ENCODE assay signal across 31 mouse cellular contexts in the genomic region with DNA sequence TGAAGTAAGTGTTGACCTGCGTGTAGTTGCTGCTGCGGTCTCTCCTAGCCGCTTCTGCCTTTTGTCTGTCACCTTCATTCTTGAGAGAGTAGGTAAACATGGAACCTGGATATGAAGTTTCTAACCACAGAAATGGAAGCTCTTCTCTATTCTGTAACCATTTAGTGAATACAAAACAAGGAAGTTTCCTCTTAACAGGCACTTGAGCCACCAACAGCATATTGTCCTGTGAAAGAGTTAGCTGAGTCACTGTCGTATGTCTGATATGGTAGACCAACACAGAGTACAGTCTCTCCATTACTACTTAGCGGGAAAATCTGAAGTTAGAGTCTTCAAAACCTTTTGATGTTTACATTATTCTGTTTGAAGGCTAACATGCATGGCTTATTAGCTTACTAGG. TPM values are rescaled to one million over a fixed set of nuclear protein-coding genes. Genes with fewer than 3 reads are reported as not detected.
DNase-seq lines count a peak whose midpoint lies in the region; ATAC-seq and TF ChIP-seq lines count a peak whose summit lies in the region.
"Had no signal": no experiment of that assay in that cellular context is flagged by ENCODE, and none has a peak within 500 bp of the region (broad histone marks: within the 10 kb centered on the region; RNA-seq: fewer than 3 reads in every experiment).

No protein-coding gene starts in this region.

- no peak for TF ChIP-seq POLR2A in MEL (IDR thresholded peaks at IDR 0.05; ENCODE audit: control insufficient read depth in 1 of 2, insufficient read depth in 1 of 2, low read depth in 1 of 2, low read length in 2 of 2, poor library complexity in 1 of 2)

- no peak overlapping the region for H3K9ac ChIP-seq in MEL (ENCODE audit: control insufficient read depth, low read depth, low read length, poor library complexity, severe bottlenecking)
- H3K9ac ChIP-seq: embryonic facial prominence, embryonic 13.5 days; embryonic facial prominence, embryonic 15.5 days; forebrain, embryonic 12.5 days had no signal

- H3K79me2 ChIP-seq in MEL (ENCODE audit: control insufficient read depth, insufficient read depth, low read length, poor library complexity): no peaks in the 10 kb centered on the region

- DNase-seq in MEL (ENCODE audit: low read depth, low spot score): peak; percentile 83
- no peak for DNase-seq in gastrocnemius, postnatal 14 days
- DNase-seq in left cerebral cortex, adult 8-10 months (ENCODE audit: low spot score in 2 of 2): no peak
- no peak for DNase-seq in kidney, adult 11 months
- DNase-seq in gastrocnemius, postnatal 4 days (ENCODE audit: low spot score in 2 of 2): no peak
- DNase-seq: adrenal gland, adult 8-10 months; adrenal gland, postnatal 14 days; adrenal gland, postnatal 36 days; B cell, adult 2 months; cerebellum, adult 11-12 months; cerebellum, adult 2 months; cerebellum, adult 9-10 months; cerebellum, postnatal 10 days; cerebellum, postnatal 25 days; embryo, embryonic 11 days had no signal

- H3K36me3 ChIP-seq in MEL (ENCODE audit: control insufficient read depth in 1 of 2, insufficient read depth in 2 of 2, low read length in 2 of 2): peaks cover 11 to 44% of the 10 kb centered on the region in 2 experiments
- H3K36me3 ChIP-seq: forebrain, embryonic 10.5 days; forebrain, embryonic 12.5 days had no signal

- peak; percentile 85 for ATAC-seq in common myeloid progenitor, adult 5-6 weeks (replicated peaks; ENCODE audit: low read depth, poor library complexity, severe bottlenecking)
- peak; percentile 80 for ATAC-seq in megakaryocyte, adult 5-6 weeks (ENCODE audit: poor library complexity, severe bottlenecking)
- ATAC-seq: activated CD4-positive, CD25-positive, alpha-beta regulatory T cell, adult 4 months; CD4-positive, CD25-positive, alpha-beta regulatory T cell, adult 4 months; forebrain, embryonic 14.5 days; forebrain, embryonic 16.5 days; Patski had no signal

- TF ChIP-seq CTCF in MEL (IDR thresholded peaks at IDR 0.05 in 2 of 3, conservative IDR thresholded peaks at IDR 0.05 in 1 of 3; ENCODE audit: control insufficient read depth in 1 of 3, insufficient read depth in 1 of 3, low read depth in 2 of 3, low read length in 3 of 3, poor library complexity in 1 of 3, severe bottlenecking in 1 of 3): no peak

- no peaks in the 10 kb centered on the region for H3K9me3 ChIP-seq in MEL (replicated peaks; ENCODE audit: insufficient read depth, low read length)
- H3K9me3 ChIP-seq: embryonic facial prominence, embryonic 13.5 days; embryonic facial prominence, embryonic 15.5 days; forebrain, embryonic 10.5 days; forebrain, embryonic 12.5 days; G1E had no signal

- intact Hi-C loops in gastrocnemius, postnatal 14 days (cut with DNase I; ENCODE audit: low total_unique reads): no loop called here

- peak overlapping the region; percentile 40; the same call in 1 of the 2 replicates for H3K27ac ChIP-seq in MEL (ENCODE audit: control insufficient read depth, low read depth, low read length)
- H3K27ac ChIP-seq: embryonic facial prominence, embryonic 13.5 days; embryonic facial prominence, embryonic 15.5 days; forebrain, embryonic 10.5 days; forebrain, embryonic 12.5 days had no signal

- TF ChIP-seq EP300 in MEL (IDR thresholded peaks at IDR 0.05; ENCODE audit: low read depth in 1 of 2, low read length in 2 of 2): no peak

- H3K27me3 ChIP-seq in MEL (ENCODE audit: control insufficient read depth in 1 of 2, insufficient read depth in 2 of 2, low read length in 2 of 2): no peaks in the 10 kb centered on the region
- H3K27me3 ChIP-seq: CH12.LX; embryonic facial prominence, embryonic 13.5 days; embryonic facial prominence, embryonic 15.5 days; forebrain, embryonic 12.5 days; Patski had no signal

- 0 out of 4 replicates have a peak, but pooled peaks cover 0 to 2% of the 10 kb centered on the region in 2 experiments for H3K4me1 ChIP-seq in MEL (ENCODE audit: control insufficient read depth in 1 of 2, insufficient read depth in 2 of 2, low read length in 2 of 2)
- H3K4me1 ChIP-seq: embryonic facial prominence, embryonic 13.5 days; embryonic facial prominence, embryonic 15.5 days; forebrain, embryonic 10.5 days; forebrain, embryonic 12.5 days had no signal

- TF ChIP-seq RAD21 in MEL (IDR thresholded peaks at IDR 0.05; ENCODE audit: low read depth, low read length): no peak

- H3K4me3 ChIP-seq in MEL (ENCODE audit: control insufficient read depth in 1 of 2, insufficient read depth in 1 of 2, low read depth in 2 of 2, low read length in 2 of 2): no peak overlapping the region
- H3K4me3 ChIP-seq: embryonic facial prominence, embryonic 13.5 days; embryonic facial prominence, embryonic 15.5 days; erythroblast, embryonic 14.5 days; forebrain, embryonic 10.5 days; forebrain, embryonic 12.5 days had no signal

TF ChIP-seq in MEL, 35 proteins besides CTCF, POLR2A, EP300 and RAD21:
- no peak for TF ChIP-seq GABPA (IDR thresholded peaks at IDR 0.05; ENCODE audit: low read depth, low read length)
- no peak for TF ChIP-seq NELFE (IDR thresholded peaks at IDR 0.05; ENCODE audit: low read depth, low read length)
- TF ChIP-seq MAX (IDR thresholded peaks at IDR 0.05; ENCODE audit: low read length): no peak
- TF ChIP-seq SIN3A (IDR thresholded peaks at IDR 0.05; ENCODE audit: low read length): 0 out of 2 replicates have a peak, but pooled peaks have one; percentile 19
TF ChIP-seq in MEL: peak in this region for 1.

RNA-seq across cellular contexts. Expression of gene Esyt2, which starts 53.3 kb away (rescaled TPM):
- total RNA-seq in MEL (2012; rRNA removed): 43.2 and 47.5 TPM in 2 replicates
- 10 to 100 TPM; 45.3 to 77.7 TPM for polyA plus RNA-seq in MEL (2012; ENCODE audit: insufficient read depth in 1 of 2, insufficient read length in 2 of 2, low read depth in 1 of 2, low replicate concordance in 2 of 2, missing spikeins in 1 of 2)
- 49.4 and 52.1 TPM in 2 replicates for total RNA-seq in common myeloid progenitor, adult 5-6 weeks (2017)
- 44.7 and 46.6 TPM in 2 replicates for total RNA-seq in megakaryocyte, adult 5-6 weeks (2015)
- 49.9 and 65.6 TPM in 2 replicates for total RNA-seq in megakaryocyte, adult 5-6 weeks (2017)
- total RNA-seq in gastrocnemius, postnatal 14 days (2021): 10 to 100 TPM; 21.2 to 22.8 TPM
- total RNA-seq in left cerebral cortex, adult 8-10 months (2022): 10 to 100 TPM; 57.4 to 67.5 (median 61.3) TPM
- total RNA-seq in gastrocnemius, postnatal 4 days (2021): 10 to 100 TPM; 34.4 to 41.6 TPM

RNA-seq across cellular contexts. Expression of gene Gm11027, which starts 59.1 kb away (rescaled TPM):
- not detected in 2 replicates for total RNA-seq in MEL (2012; rRNA removed)
- polyA plus RNA-seq in MEL (2012; ENCODE audit: insufficient read depth in 1 of 2, insufficient read length in 2 of 2, low read depth in 1 of 2, low replicate concordance in 2 of 2, missing spikeins in 1 of 2): not detected
- total RNA-seq in common myeloid progenitor, adult 5-6 weeks (2017): not detected in 2 replicates
- total RNA-seq in megakaryocyte, adult 5-6 weeks (2015): not detected in 2 replicates
- total RNA-seq in megakaryocyte, adult 5-6 weeks (2017): not detected in 2 replicates
- total RNA-seq in gastrocnemius, postnatal 14 days (2021): not detected
- not detected for total RNA-seq in left cerebral cortex, adult 8-10 months (2022)
- not detected for total RNA-seq in gastrocnemius, postnatal 4 days (2021)
- total RNA-seq: adrenal gland, adult 18-20 months; adrenal gland, adult 8-10 months; adrenal gland, postnatal 14 days; adrenal gland, postnatal 36 days; CH12.LX; G1E had no signal
- polyA plus RNA-seq: activated CD4-positive, CD25-positive, alpha-beta regulatory T cell, adult 4 months; CD4-positive, CD25-positive, alpha-beta regulatory T cell, adult 4 months; cerebellum, adult 2 months; embryonic facial prominence, embryonic 11.5 days; embryonic facial prominence, embryonic 13.5 days; embryonic facial prominence, embryonic 15.5 days; erythroblast, embryonic 14.5 days; forebrain, embryonic 10.5 days; forebrain, embryonic 12.5 days; forebrain, embryonic 14.5 days; forebrain, embryonic 16.5 days; G1E; Patski had no signal
